Mouse (Mus musculus) right cerebral cortex, adult 18-20 months (tissue): ENCODE measurements at regions not wholly inside any gene's neighbourhood (a gene's known extent, or its start where the extent isn't known, plus 50 kb on each side); places are given as distances from the start of the nearest gene placed in this dataset.

Experiments used
- DNase-seq: peaks from one replicate; pipeline ENCODE4 v3.0.0; 2022; ENCODE audit warnings: mixed read lengths

DNA sequence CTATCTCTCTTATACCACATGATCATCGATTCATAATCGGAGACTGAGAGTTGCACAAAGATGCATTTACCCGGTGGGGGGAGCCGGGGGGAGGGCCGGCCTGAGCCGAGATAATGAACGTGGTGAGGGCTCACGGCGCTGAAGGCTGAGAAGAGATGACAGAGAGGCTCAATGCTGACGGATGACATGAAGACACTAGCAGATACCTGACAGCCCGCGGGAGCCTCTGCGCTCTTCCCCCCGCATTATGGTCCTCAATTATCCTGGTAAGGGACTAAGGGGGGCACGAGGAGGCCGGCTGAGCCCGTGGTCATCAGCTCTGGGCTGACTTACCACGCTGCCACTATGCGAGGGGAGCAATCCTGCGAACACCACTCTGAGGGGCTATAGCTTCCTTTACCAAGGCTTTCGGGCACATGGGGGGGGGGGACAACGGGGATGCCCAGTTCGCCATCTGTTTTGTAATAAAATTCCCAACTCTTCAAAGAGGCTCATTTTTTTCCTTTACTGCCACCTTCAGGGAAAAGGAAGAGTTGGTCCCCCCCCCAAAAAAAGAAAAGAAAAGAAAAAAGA lies 430.3 kb downstream of the Zfp536 start:
- DNase-seq = no peak

- no peak for DNase-seq
Measured at GRCm38 (mm10) chr7:37343691-37344233, 429.7 kb downstream of the Zfp536 start.

DNA sequence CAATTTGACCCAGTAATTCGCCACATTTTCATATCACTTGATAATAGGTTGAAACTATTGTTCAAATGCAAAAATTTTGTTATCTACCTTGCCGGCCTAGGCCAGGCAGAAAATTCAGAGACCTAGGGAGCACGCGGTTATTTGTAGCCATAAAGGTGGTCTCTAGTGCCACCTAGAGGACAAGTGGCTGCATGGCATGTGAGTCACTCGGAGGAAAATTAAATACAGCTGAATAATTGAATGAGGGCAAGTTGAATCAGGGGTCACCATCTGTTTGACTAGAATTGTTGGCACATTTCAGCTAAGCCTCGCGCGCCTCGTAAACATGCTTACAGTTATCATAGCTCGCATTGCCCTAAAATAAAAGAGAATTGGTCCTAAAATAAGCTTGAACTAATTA lies 427.4 kb downstream of the Zfp536 start:
- peak; percentile 76 for DNase-seq

DNA sequence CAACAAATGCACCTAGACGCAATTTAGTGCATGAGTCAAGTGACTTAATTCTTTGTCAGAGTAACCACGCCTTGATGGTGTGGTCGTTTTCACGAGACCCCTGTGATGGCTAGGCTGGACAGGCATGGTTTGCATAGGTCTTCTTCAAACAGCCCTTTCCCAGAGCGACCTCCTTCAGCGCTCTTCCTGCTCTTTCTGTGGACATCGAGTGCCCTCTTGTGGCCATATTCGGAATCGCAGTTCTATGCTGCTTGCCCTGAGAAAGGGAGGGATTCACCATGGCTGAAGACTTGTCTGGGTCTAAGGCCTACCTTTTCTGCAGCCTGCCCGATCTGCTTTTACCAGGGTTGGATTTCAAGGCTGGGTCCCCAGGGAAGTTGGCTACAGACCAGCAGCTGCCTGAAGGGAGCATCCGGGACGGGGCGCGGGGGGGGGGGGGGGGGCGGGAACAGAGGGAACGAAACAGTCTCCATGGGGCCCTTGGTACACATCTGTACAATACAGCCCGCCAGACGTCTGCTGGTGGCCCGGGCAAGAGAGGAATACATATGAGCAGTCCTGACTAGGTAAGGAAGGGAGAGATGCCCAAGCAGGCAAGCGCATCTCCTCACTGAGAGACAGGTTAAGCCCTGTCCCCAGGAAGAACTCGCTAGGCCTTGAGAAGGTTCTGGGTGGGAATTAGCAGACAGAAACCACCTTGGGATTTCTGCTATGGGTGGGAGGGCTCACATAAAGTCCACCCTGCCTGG lies 415.6 kb downstream of the Zfp536 start:
- peak; percentile 85 for DNase-seq

GRCm38 (mm10) chr7:37358492-37358891 lies 414.9 kb downstream of the Zfp536 start:
- no peak for DNase-seq

GRCm38 (mm10) chr7:37359473-37359872 lies 414.0 kb downstream of the Zfp536 start:
- DNase-seq = no peak

DNA sequence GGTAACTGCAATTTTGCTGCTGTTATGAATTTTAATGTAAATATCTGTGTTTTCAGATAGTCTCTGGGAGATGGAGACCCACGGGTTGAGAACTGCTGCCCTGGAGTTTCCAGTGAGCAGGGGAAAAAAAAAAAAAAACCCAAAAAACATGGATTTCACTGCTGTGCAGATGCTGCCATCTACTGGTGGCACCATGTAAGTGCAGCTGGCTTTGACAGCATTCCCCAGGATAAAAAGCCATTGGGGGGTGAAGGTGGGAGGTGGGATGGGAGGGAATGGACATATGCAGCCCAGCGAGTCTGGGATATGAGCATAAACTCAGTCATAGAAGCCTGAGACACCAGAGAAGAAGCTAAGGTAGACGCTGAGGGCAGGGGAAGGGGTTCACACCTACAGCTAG lies 413.3 kb downstream of the Zfp536 start:
- no peak for DNase-seq

DNA sequence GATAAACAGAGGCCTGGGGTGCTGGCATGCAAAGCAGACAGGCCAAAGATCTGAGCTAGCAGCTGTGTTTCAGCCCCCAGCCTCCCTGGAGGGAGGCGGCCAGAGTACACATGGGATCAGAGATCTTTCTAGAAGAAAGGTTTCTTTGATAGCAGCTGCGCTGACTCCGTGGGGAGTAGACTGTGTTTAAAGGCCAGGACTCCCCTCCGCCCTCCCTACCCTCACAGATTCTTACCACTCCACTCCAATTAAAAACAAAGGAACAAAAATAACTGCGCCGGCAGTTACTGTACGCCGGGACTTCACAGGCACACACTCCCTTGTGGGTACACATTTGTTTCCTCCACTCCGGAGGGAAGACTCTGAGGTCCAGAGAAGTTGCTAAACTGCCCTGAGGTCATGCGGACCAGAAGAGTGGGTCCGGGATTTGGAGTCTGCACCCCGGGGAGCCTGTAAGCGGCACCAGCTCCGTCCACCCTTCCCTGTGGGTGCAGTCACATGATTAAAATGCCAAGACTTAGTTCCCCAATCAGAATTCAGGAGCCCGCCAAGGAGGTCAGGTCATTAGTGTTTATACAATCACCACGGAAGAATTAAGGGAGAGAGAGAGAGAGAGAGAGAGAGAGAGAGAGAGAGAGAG lies 411.5 kb downstream of the Zfp536 start:
- no peak for DNase-seq

GRCm38 (mm10) chr7:37362879-37363278 lies 410.6 kb downstream of the Zfp536 start:
- DNase-seq = no peak

DNA sequence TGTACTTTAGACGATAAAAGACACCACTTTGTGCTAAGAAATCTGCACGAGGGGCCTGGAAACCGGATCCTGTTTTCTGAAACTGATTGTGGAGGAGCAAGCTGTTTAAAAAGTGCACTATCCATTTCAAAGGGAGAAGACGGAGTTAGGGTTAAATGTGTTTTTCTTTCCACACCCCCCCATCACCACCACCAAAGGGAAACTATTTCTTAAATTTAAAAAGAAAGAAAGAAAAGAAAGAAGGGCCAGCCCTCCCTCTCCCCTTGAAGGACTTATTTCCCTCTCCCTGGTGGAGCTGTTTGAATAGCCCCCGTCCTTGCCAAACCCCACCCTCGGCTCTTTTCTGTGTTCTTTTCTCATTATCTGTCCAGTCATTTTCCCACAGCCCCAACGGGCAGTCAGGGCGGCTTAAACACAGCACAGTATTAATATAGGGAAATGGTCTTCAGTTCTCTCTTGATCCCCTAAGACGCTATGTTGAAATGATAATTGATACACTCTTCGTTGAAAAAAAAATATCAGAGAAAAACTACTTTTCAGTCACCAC lies 409.7 kb downstream of the Zfp536 start:
- DNase-seq = no peak

GRCm38 (mm10) chr7:37364221-37364620 lies 409.2 kb downstream of the Zfp536 start:
- no peak for DNase-seq

GRCm38 (mm10) chr7:37366006-37366405 lies 407.4 kb downstream of the Zfp536 start:
- no peak for DNase-seq

DNA sequence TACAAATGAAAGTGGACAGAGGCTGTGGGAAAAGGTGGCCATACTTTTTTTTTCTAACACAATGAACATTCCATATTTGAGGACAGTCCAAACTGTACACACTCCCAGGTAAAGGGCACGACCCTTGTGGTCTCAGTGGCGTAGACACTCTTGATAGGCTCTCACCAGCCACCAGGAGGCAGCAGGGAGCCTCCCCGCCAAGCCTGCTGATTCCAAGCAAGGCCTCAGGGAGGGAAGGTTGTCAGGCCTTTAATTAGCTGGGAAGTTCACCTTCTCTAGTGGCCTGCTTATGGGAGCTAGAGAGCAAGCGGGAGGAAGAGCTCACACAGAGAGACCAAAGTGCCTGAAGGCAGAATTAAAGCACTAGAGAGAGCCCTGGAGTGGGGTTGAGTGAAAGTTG lies 403.7 kb downstream of the Zfp536 start:
- DNase-seq = no peak

GRCm38 (mm10) chr7:37373864-37374263 lies 399.6 kb downstream of the Zfp536 start:
- peak; percentile 82 for DNase-seq

- no peak for DNase-seq
Measured at GRCm38 (mm10) chr7:37375044-37375443, 398.4 kb downstream of the Zfp536 start.

GRCm38 (mm10) chr7:37375591-37375990 lies 397.9 kb downstream of the Zfp536 start:
- DNase-seq = no peak

DNA sequence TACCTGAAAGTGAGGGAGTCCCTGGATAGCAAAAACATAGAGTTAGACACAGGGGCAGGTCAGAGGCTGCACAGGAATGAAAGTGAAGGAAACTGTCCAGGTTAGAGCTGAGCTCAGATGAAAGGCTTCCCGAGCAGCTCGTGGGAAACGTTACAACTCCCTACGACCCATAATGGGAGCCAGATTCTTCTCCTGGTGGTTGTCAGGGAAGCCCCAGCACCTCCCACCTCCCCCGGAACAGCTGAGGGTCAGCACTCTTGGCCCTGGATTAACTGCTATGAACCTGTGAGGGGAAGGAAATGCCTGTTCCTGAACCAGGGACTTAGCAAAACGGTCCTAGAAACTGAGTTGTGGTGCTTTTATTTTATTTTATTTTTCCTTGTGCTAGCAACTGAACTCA lies 397.2 kb downstream of the Zfp536 start:
- no peak for DNase-seq

DNA sequence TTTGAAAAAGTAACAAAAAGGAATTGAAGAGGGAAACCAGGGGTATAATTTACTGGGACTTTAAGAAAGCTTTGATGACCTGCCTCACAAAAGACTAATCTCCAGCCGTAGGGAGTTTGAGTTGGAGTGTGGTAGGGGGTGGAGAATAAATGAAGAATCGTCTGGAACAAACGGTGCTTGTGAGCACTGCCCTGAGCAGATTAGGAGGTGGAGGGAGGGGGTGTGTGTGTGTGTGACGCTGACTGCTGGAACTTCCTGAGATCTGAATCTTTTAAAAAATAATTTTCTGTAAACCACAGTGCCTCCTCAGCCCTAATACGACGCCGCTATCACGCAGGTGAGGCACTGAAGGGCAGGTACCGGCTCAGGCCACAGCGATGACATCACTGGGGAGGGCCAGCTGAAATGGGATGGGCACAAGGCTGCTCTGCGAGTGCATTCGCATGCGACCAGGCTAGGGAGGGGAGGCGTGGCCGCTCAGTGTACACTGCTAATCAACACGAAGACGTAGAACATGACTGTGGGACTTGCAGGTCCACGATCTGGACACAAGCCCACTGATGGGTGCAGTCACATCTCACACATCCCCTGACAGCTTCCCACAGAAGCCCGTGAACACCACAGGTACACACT lies 395.4 kb downstream of the Zfp536 start:
- no peak for DNase-seq

GRCm38 (mm10) chr7:37387871-37388270 lies 385.6 kb downstream of the Zfp536 start:
- DNase-seq = no peak

GRCm38 (mm10) chr7:37388843-37389702 lies 384.4 kb downstream of the Zfp536 start:
- DNase-seq = peak; percentile 19

DNA sequence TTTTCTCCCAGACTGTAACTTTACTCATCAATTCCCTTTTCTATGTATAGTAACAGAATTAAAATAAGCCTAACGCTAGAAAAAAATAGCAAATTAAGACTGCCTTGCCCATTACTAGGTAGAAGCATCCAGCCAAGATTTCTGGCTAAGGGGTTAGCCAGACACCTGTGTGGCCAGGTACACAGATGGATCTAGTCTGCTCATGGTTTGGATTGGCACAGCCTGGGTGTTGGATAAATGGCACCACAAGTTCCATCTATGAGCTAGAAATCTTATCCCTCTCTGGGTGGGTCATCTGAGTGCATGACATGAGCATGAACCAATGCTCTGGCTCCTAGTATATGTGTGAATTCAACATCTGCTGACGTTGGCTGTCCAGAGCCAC lies 383.7 kb downstream of the Zfp536 start:
- DNase-seq = no peak

DNA sequence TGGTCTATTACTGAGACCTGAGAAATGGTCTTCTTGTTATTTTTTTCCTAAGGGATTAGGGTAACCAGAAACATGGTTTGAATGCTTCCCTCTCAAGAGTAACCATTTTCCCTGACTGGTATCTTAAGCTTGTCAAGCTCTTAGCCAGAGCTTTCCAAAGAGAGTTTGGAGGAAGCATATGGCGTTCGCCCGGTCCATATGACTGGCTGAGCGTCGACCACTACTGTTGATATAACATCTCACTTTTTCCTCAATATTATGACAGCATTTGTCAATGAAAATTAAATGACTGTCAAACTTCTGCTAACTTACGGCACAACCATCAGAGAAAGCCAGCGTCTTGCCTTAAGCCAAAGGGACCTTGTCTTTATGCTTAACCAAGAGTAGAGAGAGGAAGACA lies 383.2 kb downstream of the Zfp536 start:
- DNase-seq = no peak
